Mouse (Mus musculus) frontal cortex, postnatal 25 days (tissue): ENCODE measurements around the gene Pex11b.
"Not testable (repeated sequence)": the region's sequence is repeated elsewhere in the genome, so short reads cannot be mapped to it uniquely, and the experiment has no call there.

Experiments used
- DNase-seq, 2 experiments: peaks; one replicate each; pipeline ENCODE4 v3.0.0; 2022; ENCODE audit warnings: low spot score in 2 of 2

Pex11b gene

GRCm38 (mm10) chr3:96675171-96675570 is 40.0 kb downstream of the Pex11b start:
- DNase-seq: no peak

GRCm38 (mm10) chr3:96675690-96676089 is 40.5 kb downstream of the Pex11b start:
- DNase-seq: no peak

GRCm38 (mm10) chr3:96678456-96678855 is 43.3 kb downstream of the Pex11b start:
- no peak for DNase-seq

- no peak for DNase-seq
These were observed 44.0 kb downstream of the Pex11b start for GRCm38 (mm10) chr3:96679159-96679674.

- DNase-seq: no peak
These were observed 45.2 kb downstream of the Pex11b start for GRCm38 (mm10) chr3:96680269-96680956.

- no peak for DNase-seq
These were observed 48.3 kb downstream of the Pex11b start for GRCm38 (mm10) chr3:96683496-96683895.

GRCm38 (mm10) chr3:96684151-96684821 is 49.1 kb downstream of the Pex11b start:
- no peak for DNase-seq

- DNase-seq: no peak
These were observed 49.6 kb downstream of the Pex11b start for GRCm38 (mm10) chr3:96684822-96685156.

GRCm38 (mm10) chr3:96686057-96686456 is 50.9 kb downstream of the Pex11b start:
- DNase-seq: not testable (repeated sequence)

GRCm38 (mm10) chr3:96688854-96689253 is 53.7 kb downstream of the Pex11b start:
- no peak for DNase-seq

GRCm38 (mm10) chr3:96690298-96690697 is 55.1 kb downstream of the Pex11b start:
- DNase-seq: no peak

GRCm38 (mm10) chr3:96692506-96692905 is 57.3 kb downstream of the Pex11b start:
- no peak for DNase-seq

GRCm38 (mm10) chr3:96693579-96693978 is 58.4 kb downstream of the Pex11b start:
- DNase-seq: no peak
